Mouse (Mus musculus): ENCODE measurements at regions not wholly inside any gene's neighbourhood (a gene's known extent, or its start where the extent isn't known, plus 50 kb on each side); places are given as distances from the start of the nearest gene placed in this dataset.
"Not testable (repeated sequence)": the region's sequence is repeated elsewhere in the genome, so short reads cannot be mapped to it uniquely, and the experiment has no call there.

GRCm38 (mm10) chr3:111402135-111402534 is 1151.3 kb upstream of the Prmt6 start:
- Histone ChIP-seq H3K4me3 (ENCODE audit: low read depth, low read length) (no peak overlapping the region), H3K27me3 (ENCODE audit: control insufficient read depth, insufficient read depth, low read length) (no peaks in the 10 kb centered on the region), H3K9me3 (ENCODE audit: control insufficient read depth, low read length) (no peaks in the 10 kb centered on the region), H3K36me3 (ENCODE audit: control insufficient read depth, insufficient read depth, low read length) (no peaks in the 10 kb centered on the region), H3K27ac (replicated peaks) (no peak overlapping the region), H3K4me2 (replicated peaks; ENCODE audit: low read depth) (no peak overlapping the region), H3K9ac (ENCODE audit: low read length) (no peak overlapping the region), H3K4me1 (replicated peaks; ENCODE audit: control insufficient read depth, insufficient read depth) (no peaks in the 10 kb centered on the region)
- no peak for TF ChIP-seq CTCF (IDR thresholded peaks at IDR 0.05; ENCODE audit: low read depth)
- TF ChIP-seq EP300 (optimal IDR thresholded peaks at IDR 0.05) = no peak
- WGBS = 25% methylated on average over 3 of the region's 3 CpGs
- ATAC-seq (ENCODE audit: low FRiP score, low TSS enrichment) = no peak
- no peak for DNase-seq (ENCODE audit: low spot score)

GRCm38 (mm10) chr3:111393127-111393526 is 1142.3 kb upstream of the Prmt6 start:
- Histone ChIP-seq H3K27ac (replicated peaks) (no peak overlapping the region), H3K9ac (ENCODE audit: low read length) (no peak overlapping the region), H3K4me3 (ENCODE audit: low read depth, low read length) (no peak overlapping the region), H3K27me3 (ENCODE audit: control insufficient read depth, insufficient read depth, low read length) (no peaks in the 10 kb centered on the region), H3K4me1 (replicated peaks; ENCODE audit: control insufficient read depth, insufficient read depth) (no peaks in the 10 kb centered on the region), H3K4me2 (replicated peaks; ENCODE audit: low read depth) (no peak overlapping the region), H3K9me3 (ENCODE audit: control insufficient read depth, low read length) (no peaks in the 10 kb centered on the region), H3K36me3 (ENCODE audit: control insufficient read depth, insufficient read depth, low read length) (no peaks in the 10 kb centered on the region)
- DNase-seq (ENCODE audit: low spot score) (no peak), ATAC-seq (ENCODE audit: low FRiP score, low TSS enrichment) (no peak)
- no peak for TF ChIP-seq CTCF (IDR thresholded peaks at IDR 0.05; ENCODE audit: low read depth)

GRCm38 (mm10) chr3:111392713-111393112 is 1141.9 kb upstream of the Prmt6 start:
- H3K27ac ChIP-seq (replicated peaks); H3K4me2 ChIP-seq (replicated peaks; ENCODE audit: low read depth); H3K4me3 ChIP-seq (ENCODE audit: low read depth, low read length); H3K27me3 ChIP-seq (ENCODE audit: control insufficient read depth, insufficient read depth, low read length); H3K9ac ChIP-seq (ENCODE audit: low read length); ATAC-seq (ENCODE audit: low FRiP score, low TSS enrichment); H3K36me3 ChIP-seq (ENCODE audit: control insufficient read depth, insufficient read depth, low read length); DNase-seq (ENCODE audit: low spot score); H3K4me1 ChIP-seq (replicated peaks; ENCODE audit: control insufficient read depth, insufficient read depth); H3K9me3 ChIP-seq (ENCODE audit: control insufficient read depth, low read length): not testable (repeated sequence)
- 22% methylated on average over 1 of the region's 1 CpGs for WGBS

GRCm38 (mm10) chr3:111386745-111387144 is 1135.9 kb upstream of the Prmt6 start:
- TF ChIP-seq CTCF (IDR thresholded peaks at IDR 0.05; ENCODE audit: low read depth) = no peak
- TF ChIP-seq EP300 (optimal IDR thresholded peaks at IDR 0.05) = no peak
- no peak for DNase-seq (ENCODE audit: low spot score)

GRCm38 (mm10) chr3:111386334-111386733 is 1135.5 kb upstream of the Prmt6 start:
- no peaks in the 10 kb centered on the region for H3K36me3 ChIP-seq (ENCODE audit: control insufficient read depth, insufficient read depth, low read length)
- no peak overlapping the region for H3K4me3 ChIP-seq (ENCODE audit: low read depth, low read length)
- H3K9ac ChIP-seq (ENCODE audit: low read length) = no peak overlapping the region
- no peak overlapping the region for H3K4me2 ChIP-seq (replicated peaks; ENCODE audit: low read depth)
- H3K27ac ChIP-seq (replicated peaks) = no peak overlapping the region
- no peaks in the 10 kb centered on the region for H3K9me3 ChIP-seq (ENCODE audit: control insufficient read depth, low read length)
- TF ChIP-seq EP300 (optimal IDR thresholded peaks at IDR 0.05) (no peak), CTCF (IDR thresholded peaks at IDR 0.05; ENCODE audit: low read depth) (no peak)
- ATAC-seq (ENCODE audit: low FRiP score, low TSS enrichment) (no peak), DNase-seq (ENCODE audit: low spot score) (no peak)
- no peaks in the 10 kb centered on the region for H3K27me3 ChIP-seq (ENCODE audit: control insufficient read depth, insufficient read depth, low read length)
- H3K4me1 ChIP-seq (replicated peaks; ENCODE audit: control insufficient read depth, insufficient read depth) = no peaks in the 10 kb centered on the region

More at GRCm38 (mm10) chr3:111386745-111387144, 1135.9 kb upstream of the Prmt6 start:
- H3K36me3 ChIP-seq (ENCODE audit: control insufficient read depth, insufficient read depth, low read length) = no peaks in the 10 kb centered on the region
- 57% methylated on average over 1 of the region's 1 CpGs for WGBS
- H3K27ac ChIP-seq (replicated peaks) = no peak overlapping the region
- H3K9ac ChIP-seq (ENCODE audit: low read length) = no peak overlapping the region
- H3K4me1 ChIP-seq (replicated peaks; ENCODE audit: control insufficient read depth, insufficient read depth) = no peaks in the 10 kb centered on the region
- H3K4me2 ChIP-seq (replicated peaks; ENCODE audit: low read depth) = no peak overlapping the region
- H3K27me3 ChIP-seq (ENCODE audit: control insufficient read depth, insufficient read depth, low read length) = no peaks in the 10 kb centered on the region
- ATAC-seq (ENCODE audit: low FRiP score, low TSS enrichment) = no peak
- H3K4me3 ChIP-seq (ENCODE audit: low read depth, low read length) = no peak overlapping the region
- no peaks in the 10 kb centered on the region for H3K9me3 ChIP-seq (ENCODE audit: control insufficient read depth, low read length)

GRCm38 (mm10) chr3:111385627-111386026 is 1134.8 kb upstream of the Prmt6 start:
- H3K4me3 ChIP-seq (ENCODE audit: low read depth, low read length) = no peak overlapping the region
- WGBS = 85% methylated on average over 7 of the region's 7 CpGs
- no peaks in the 10 kb centered on the region for H3K4me1 ChIP-seq (replicated peaks; ENCODE audit: control insufficient read depth, insufficient read depth)
- no peaks in the 10 kb centered on the region for H3K9me3 ChIP-seq (ENCODE audit: control insufficient read depth, low read length)
- H3K9ac ChIP-seq (ENCODE audit: low read length) = no peak overlapping the region
- TF ChIP-seq EP300 (optimal IDR thresholded peaks at IDR 0.05) = no peak
- TF ChIP-seq CTCF (IDR thresholded peaks at IDR 0.05; ENCODE audit: low read depth) = no peak
- H3K36me3 ChIP-seq (ENCODE audit: control insufficient read depth, insufficient read depth, low read length) = no peaks in the 10 kb centered on the region
- H3K4me2 ChIP-seq (replicated peaks; ENCODE audit: low read depth) = no peak overlapping the region
- no peaks in the 10 kb centered on the region for H3K27me3 ChIP-seq (ENCODE audit: control insufficient read depth, insufficient read depth, low read length)
- no peak for ATAC-seq (ENCODE audit: low FRiP score, low TSS enrichment)
- DNase-seq (ENCODE audit: low spot score) = no peak
- H3K27ac ChIP-seq (replicated peaks) = no peak overlapping the region

Measured in stomach, postnatal 0 days (tissue).